Mouse (Mus musculus) lung, adult 2 months (tissue): ENCODE measurements around the gene Susd5. TPM values are rescaled to one million over a fixed set of nuclear protein-coding genes. Genes with fewer than 3 reads are reported as not detected.
A peak's percentile ranks its signal among the peaks of the same experiment; 100 is the strongest.
"Not testable (repeated sequence)": the region's sequence is repeated elsewhere in the genome, so short reads cannot be mapped to it uniquely, and the experiment has no call there.

ENCODE experiments used
- DNase-seq: peaks from one replicate; pipeline ENCODE4 v3.0.0; 2022
- H3K4me1 ChIP-seq: fragments of 200-500 bp; 2 replicates; pipeline ENCODE4 v1.6.1; 2011; ENCODE audit warnings: low read length; ENCODE audit not compliant: control insufficient read depth, insufficient read depth
- H3K4me3 ChIP-seq: fragments of 200-500 bp; replicated peaks from 2 replicates; pipeline ENCODE3; 2011; ENCODE audit warnings: low read depth, mild to moderate bottlenecking, control low read depth, low read length; ENCODE audit errors: extremely low read depth
- CTCF ChIP-seq: fragments of 200-500 bp; IDR thresholded peaks from 2 replicates; pipeline ENCODE4 v1.5.1; 2011; ENCODE audit warnings: mild to moderate bottlenecking, low read length, control low read depth; ENCODE audit not compliant: insufficient read depth
- POLR2A ChIP-seq: fragments of 200-500 bp; IDR thresholded peaks from 2 replicates; pipeline ENCODE4 v1.6.1; 2011; ENCODE audit warnings: low read depth, mild to moderate bottlenecking, control low read depth, low read length, borderline replicate concordance; ENCODE audit errors: extremely low read depth
- WGBS: fragments of 180-500 bp; shearing (Covaris S2); methylation state at CpG from one replicate; pipeline ENCODE4 v1.1.7; 2018; 5-methylcytosine and 5-hydroxymethylcytosine counted together
- polyA plus RNA-seq: library from polyadenylated mRNA; depleted of rRNA; stranded (reverse); fragments of >200 nt; gene quantifications from 2 replicates; pipeline ENCODE4 v1.2.3, GENCODE M21; 2012; rRNA removed

The Susd5 gene
- polyA plus RNA-seq, 1 experiment, result 0.79 TPM

DNA sequence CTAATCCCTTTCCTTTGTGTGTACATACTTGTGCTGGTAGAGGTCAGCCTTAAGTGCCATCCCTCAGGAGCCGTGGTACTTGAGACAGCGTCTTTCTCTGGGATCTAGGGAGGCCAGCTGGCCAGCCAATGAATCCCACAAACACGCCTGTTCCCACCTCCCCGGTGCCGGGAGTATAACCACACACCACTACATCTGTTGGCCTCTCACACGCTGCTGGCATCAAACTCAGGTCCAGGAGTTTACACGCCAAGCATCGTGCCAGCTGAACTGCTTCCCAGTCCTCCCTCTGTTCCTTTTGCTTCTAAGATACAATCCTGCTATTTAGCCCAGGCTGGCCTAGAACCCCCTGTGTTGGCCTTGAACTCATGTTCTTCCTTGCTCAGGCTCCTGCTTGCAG, 54.2 kb downstream of the Susd5 start:
- Histone ChIP-seq H3K4me1 (no peaks in the 10 kb centered on the region; the same call in 1 of the 2 replicates), H3K4me3 (no peak overlapping the region)
- WGBS, result 81% methylated on average over 8 of the region's 8 CpGs
- DNase-seq, result no peak
- TF ChIP-seq POLR2A, result no peak

DNA sequence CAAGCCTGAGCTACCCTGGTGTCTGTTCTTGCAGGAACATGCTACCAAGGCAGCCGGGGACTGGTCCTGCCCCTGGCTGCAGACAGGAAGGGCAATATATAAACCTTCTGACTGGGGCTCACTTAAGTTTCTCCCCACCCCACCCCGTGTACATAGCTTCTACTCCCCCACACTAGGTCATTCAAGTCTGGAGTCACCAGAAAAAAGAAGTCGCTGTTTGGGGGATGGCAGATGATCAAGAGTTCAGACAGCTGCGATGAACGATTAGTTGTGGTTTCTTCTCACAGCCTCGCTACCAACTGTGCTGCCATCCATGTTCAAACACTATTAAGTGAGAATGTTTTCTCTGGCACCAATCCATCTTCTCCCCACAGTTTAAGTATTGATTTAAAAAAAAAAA, 55.3 kb downstream of the Susd5 start:
- 27% methylated on average over 6 of the region's 6 CpGs for WGBS
- no peak for TF ChIP-seq CTCF
- no peak for TF ChIP-seq POLR2A
- no peaks in the 10 kb centered on the region; the same call in 1 of the 2 replicates for H3K4me1 ChIP-seq
- no peak for DNase-seq
- H3K4me3 ChIP-seq, result no peak overlapping the region

DNA sequence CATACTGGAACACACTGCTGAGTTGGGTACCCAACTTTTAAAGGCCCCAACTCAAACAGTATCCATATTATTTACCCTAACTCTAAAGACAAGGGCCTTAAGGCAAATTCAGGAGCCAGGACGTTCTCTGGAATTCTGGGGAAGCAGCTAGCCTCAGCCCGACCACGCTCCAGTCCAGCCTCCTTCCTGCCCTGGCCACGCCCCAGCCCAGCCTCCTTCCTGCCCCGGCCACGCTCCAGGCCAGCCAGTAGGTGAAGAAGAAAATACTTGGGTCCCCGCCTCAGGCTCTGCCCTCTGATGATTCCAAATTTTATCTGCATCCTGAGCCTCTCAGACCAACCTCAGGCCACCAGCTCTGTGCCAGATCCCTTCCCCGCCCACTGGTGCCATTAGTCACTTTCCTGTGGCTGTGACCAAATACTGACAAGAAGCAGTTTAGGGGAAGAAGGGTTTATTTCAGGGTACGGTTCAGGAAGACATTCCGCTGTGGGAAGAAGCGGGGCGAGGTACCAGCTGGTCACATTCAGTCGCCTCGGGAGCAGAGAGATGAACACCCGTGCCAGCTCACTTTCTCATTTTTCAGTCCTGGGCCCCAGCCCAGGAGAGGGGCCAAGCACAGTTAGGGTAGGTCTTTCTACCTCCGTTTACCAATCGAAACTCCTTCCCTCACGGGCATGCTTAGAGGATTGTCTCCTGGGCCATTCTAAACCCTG, 57.1 kb downstream of the Susd5 start:
- WGBS, result 62% methylated on average over 18 of the region's 18 CpGs
- DNase-seq, result no peak
- TF ChIP-seq CTCF (no peak), POLR2A (no peak)
- no peak overlapping the region for H3K4me3 ChIP-seq
- H3K4me1 ChIP-seq, result no peaks in the 10 kb centered on the region; the same call in 1 of the 2 replicates

DNA sequence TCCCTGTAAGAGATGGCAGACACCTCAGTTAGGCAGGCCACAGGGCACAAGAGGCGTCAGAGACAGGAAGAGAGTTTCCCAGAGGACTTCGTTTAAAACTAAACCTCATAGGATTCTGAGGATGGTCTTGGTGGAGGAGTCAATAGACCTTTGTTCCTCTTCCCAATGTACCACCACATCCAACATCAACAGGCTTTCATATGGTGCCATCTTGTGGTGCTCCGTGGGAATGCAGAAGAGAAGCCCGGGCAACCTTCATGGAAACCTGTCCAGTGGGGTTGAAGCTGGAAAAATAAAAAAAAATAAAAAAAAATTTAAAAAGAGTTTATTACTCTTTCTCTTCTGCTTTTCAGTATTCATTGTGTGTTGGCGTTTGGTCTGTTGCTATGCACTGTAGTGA, 59.7 kb downstream of the Susd5 start:
- DNase-seq, result peak; percentile 61
- not testable (repeated sequence) for H3K4me3 ChIP-seq, H3K4me1 ChIP-seq
- 13% methylated on average over 5 of the region's 5 CpGs for WGBS
- TF ChIP-seq CTCF, result peak; percentile 28; the same call in 1 of the 2 replicates

DNA sequence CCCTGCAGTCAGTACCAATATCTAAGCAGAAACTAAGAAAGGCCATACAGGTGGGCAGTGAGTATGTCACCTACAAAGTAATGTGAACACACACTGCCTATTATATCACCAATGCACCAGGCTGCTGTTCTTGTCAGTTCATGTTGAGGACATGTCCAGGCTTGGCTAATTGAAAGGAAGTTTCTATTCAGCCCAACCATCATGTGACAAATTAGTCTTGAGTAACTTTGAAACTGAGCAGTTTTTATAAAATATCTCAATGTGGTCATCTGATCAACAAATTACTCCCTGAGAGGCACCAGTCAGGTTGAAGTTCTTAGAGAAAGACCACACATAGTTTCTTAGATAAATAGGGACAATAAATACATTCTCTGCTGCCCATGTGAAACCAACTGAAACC, 65.9 kb downstream of the Susd5 start:
- H3K4me1 ChIP-seq, DNase-seq, H3K4me3 ChIP-seq: not testable (repeated sequence)

DNA sequence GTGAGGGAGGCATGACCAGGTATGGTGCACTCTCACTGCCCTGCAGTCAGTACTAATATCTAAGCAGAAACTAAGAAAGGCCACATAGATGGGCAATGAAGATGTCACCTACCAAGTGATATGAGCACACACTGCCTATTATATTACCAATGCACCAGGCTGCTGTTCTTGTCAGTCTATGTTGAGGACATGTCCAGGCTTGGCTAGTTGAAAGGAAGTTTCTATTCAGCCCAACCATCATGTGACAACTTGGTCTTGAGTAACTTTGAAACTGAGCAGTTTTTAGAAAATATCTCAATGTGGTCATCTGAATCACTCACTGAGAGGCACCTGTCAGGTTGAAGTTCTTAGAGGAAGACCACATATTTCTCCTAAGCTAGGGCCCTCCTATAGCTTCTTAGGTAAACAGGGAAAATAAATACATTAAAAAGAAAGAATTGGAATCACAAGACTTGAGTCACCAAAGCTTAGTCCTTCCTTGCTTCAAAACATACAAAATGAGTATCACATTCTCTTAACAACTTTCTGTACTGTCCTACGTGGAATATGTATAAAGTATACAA, 72.4 kb downstream of the Susd5 start:
- DNase-seq, H3K4me3 ChIP-seq, H3K4me1 ChIP-seq: not testable (repeated sequence)
- WGBS, result 68% methylated on average over 1 of the region's 1 CpGs

Other genes with a start within 250 kb of the Susd5 start
- gene Ubp1, start 126.2 kb upstream of the Susd5 start, polyA plus RNA-seq, result 37.9 and 55.9 TPM in 2 replicates
- gene Fbxl2, start 10.9 kb upstream of the Susd5 start, polyA plus RNA-seq, result 5.3 and 5.6 TPM in 2 replicates